Mouse (Mus musculus) hindbrain, postnatal 0 days (tissue): ENCODE data around the gene Sept9. TPM values are rescaled to one million over a fixed set of nuclear protein-coding genes. Genes with fewer than 3 reads are reported as not detected.
A peak's percentile ranks its signal among the peaks of the same experiment; 100 is the strongest.

Experiments used
- ATAC-seq: fragments of 200-750 bp; cut with Nextera tagmentation; 2 replicates; pipeline ENCODE4 v1.8.0; 2017; ENCODE audit warnings: mild to moderate bottlenecking, moderate TSS enrichment, moderate library complexity
- DNase-seq: peaks from one replicate; pipeline ENCODE4 v3.0.0-alpha.2; 2015; ENCODE audit warnings: low spot score
- H3K27ac ChIP-seq: fragments of 300-500 bp; sonication (generic); 2 replicates; pipeline ENCODE4 v1.5.1; 2014; ENCODE audit warnings: mild to moderate bottlenecking
- H3K27me3 ChIP-seq: fragments of 300-500 bp; sonication (generic); 2 replicates; pipeline ENCODE4 v1.6.1; 2014; ENCODE audit warnings: low read length, mixed read lengths; ENCODE audit not compliant: insufficient read depth
- H3K36me3 ChIP-seq: fragments of 300-500 bp; sonication (generic); 2 replicates; pipeline ENCODE4 v1.6.1; 2014; ENCODE audit warnings: low read length, mixed read lengths; ENCODE audit not compliant: insufficient read depth
- H3K4me1 ChIP-seq: fragments of 300-500 bp; sonication (generic); 2 replicates; pipeline ENCODE4 v1.6.1; 2014; ENCODE audit warnings: antibody characterized with exemption, low read length, mixed read lengths; ENCODE audit not compliant: insufficient read depth
- H3K4me2 ChIP-seq: fragments of 300-500 bp; sonication (generic); 2 replicates; pipeline ENCODE4 v1.6.1; 2014; ENCODE audit warnings: low read depth, mild to moderate bottlenecking, low read length, moderate library complexity, mixed read lengths
- H3K4me3 ChIP-seq: fragments of 300-500 bp; sonication (generic); 2 replicates; pipeline ENCODE4 v1.5.1; 2014; ENCODE audit warnings: low read length
- H3K9ac ChIP-seq: fragments of 300-500 bp; sonication (generic); replicated peaks from 2 replicates; pipeline ENCODE4 v1.6.1; 2014; ENCODE audit warnings: mild to moderate bottlenecking, low read length, moderate library complexity, mixed read lengths
- H3K9me3 ChIP-seq: fragments of 300-500 bp; sonication (generic); 2 replicates; pipeline ENCODE4 v1.6.1; 2016; ENCODE audit warnings: low read length, mixed read lengths
- CTCF ChIP-seq: IDR thresholded peaks from 2 replicates; pipeline ENCODE4 v1.5.1; 2016; ENCODE audit warnings: antibody characterized with exemption, control low read depth, low read depth
- WGBS: fragments of 180-500 bp; shearing (Covaris S2); extraction: QIAGEN DNeasy Blood & Tissue Kit; methylation state at CpG from one replicate; pipeline ENCODE4 v1.1.7; 2014; 5-methylcytosine and 5-hydroxymethylcytosine counted together
- polyA plus RNA-seq: library from polyadenylated mRNA; unstranded; fragments of >200 nt; fragmentation: Nextera tagmentation; extraction: Ambion mirVana; gene quantifications from 2 replicates; pipeline ENCODE4 v1.2.1, GENCODE M21; 2015
- total RNA-seq: library from RNA; depleted of rRNA; stranded (reverse); fragments of >200 nt; gene quantifications from 2 replicates; pipeline ENCODE4 v1.2.3, GENCODE M21; 2014

The Sept9 gene
- total and polyA plus RNA-seq, 2 experiments from 2014 or later: 88.8 to 112 TPM

- TF ChIP-seq CTCF: no peak
- Histone ChIP-seq H3K36me3 (no peaks in the 10 kb centered on the region), H3K4me3 (no peak overlapping the region), H3K4me1 (peaks cover 17% of the 10 kb centered on the region), H3K27me3 (no peaks in the 10 kb centered on the region), H3K9me3 (no peaks in the 10 kb centered on the region), H3K27ac (peak overlapping the region; percentile 71; the same call in 1 of the 2 replicates), H3K9ac (peak overlapping the region; percentile 28; the same call in 1 of the 2 replicates), H3K4me2 (no peak overlapping the region)
- DNase-seq (peak; percentile 56), ATAC-seq (no peak)
- WGBS: 25% methylated on average over 9 of the region's 9 CpGs
Observed at GRCm38 (mm10) chr11:117235898-117236459, 36.5 kb downstream of the Sept9 start.

DNA sequence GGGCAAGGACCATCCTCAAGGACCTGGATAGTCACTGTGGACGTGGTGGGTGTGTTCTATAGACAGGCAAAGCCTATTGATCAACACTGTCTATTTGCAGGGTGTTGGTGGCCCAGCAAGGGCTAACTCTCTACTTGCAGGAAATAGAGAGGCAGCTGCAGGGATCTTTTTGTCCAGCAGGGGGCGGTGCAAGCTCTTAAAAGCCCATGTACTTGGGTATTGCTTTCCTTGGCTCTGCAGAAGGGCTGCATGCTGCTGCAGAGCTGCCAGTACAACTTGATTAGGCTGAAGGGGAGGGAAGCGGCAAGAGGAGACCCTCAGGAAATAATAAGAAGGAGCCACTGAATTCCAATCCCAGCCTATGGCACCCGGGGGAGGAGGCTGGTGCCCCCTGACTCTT is 38.7 kb downstream of the Sept9 start:
- peak; percentile 56; the same call in 1 of the 2 replicates for ATAC-seq
- 1% methylated on average over 4 of the region's 4 CpGs for WGBS
- TF ChIP-seq CTCF: peak; percentile 98
- H3K4me2 ChIP-seq: no peak overlapping the region
- peaks cover 17% of the 10 kb centered on the region for H3K4me1 ChIP-seq
- peak; percentile 94 for DNase-seq
- no peak overlapping the region for H3K27ac ChIP-seq
- H3K36me3 ChIP-seq: no peaks in the 10 kb centered on the region
- no peaks in the 10 kb centered on the region for H3K9me3 ChIP-seq
- no peak overlapping the region for H3K4me3 ChIP-seq
- no peaks in the 10 kb centered on the region for H3K27me3 ChIP-seq
- H3K9ac ChIP-seq: no peak overlapping the region

DNA sequence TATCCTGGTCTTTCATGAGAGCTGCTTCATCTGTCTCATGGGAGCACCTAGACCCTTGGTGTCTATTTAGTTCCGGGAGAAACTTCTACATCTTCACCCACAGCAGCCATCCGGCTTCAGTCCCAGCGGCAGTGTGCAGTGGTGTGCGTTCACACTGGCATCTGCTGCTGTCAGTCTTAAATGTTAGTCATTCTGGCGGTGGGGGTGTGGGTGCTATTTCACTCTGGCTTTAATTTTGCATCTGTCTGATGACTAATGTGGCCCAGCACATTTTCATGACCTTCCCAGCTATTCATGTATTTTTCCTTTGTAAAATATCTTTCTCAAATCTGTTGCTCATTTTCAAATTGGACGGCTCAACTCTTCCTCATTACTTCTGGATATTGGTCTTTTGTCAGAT is 40.2 kb downstream of the Sept9 start:
- H3K27me3 ChIP-seq: no peaks in the 10 kb centered on the region
- no peaks in the 10 kb centered on the region for H3K36me3 ChIP-seq
- no peak overlapping the region for H3K4me3 ChIP-seq
- H3K27ac ChIP-seq: no peak overlapping the region
- no peaks in the 10 kb centered on the region for H3K9me3 ChIP-seq
- no peak overlapping the region for H3K4me2 ChIP-seq
- peaks cover 14% of the 10 kb centered on the region for H3K4me1 ChIP-seq
- ATAC-seq (no peak), DNase-seq (no peak)
- no peak for TF ChIP-seq CTCF
- WGBS: 78% methylated on average over 6 of the region's 6 CpGs
- H3K9ac ChIP-seq: no peak overlapping the region

DNA sequence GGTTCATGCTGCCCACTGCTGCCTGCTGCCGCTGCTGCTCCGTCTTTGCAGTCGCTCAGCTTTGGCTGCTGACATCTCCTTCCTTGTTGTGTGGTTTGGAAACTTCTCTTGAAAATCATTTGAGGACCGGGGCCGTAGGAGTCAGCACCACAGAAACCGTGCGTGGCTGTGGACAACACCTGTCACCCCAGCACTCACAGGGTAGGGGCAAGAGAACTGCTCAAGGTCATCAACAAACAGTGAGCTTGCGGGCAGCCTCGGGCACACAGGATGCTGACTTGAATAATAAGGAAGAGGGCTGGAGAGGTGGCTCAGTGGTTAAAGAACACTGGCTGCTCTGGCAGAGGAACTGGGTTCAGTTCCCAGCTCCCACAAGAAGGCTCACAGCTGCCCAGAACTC is 40.9 kb downstream of the Sept9 start:
- H3K9ac ChIP-seq: no peak overlapping the region
- H3K4me3 ChIP-seq: no peak overlapping the region
- 83% methylated on average over 9 of the region's 9 CpGs for WGBS
- ATAC-seq (no peak), DNase-seq (no peak)
- no peaks in the 10 kb centered on the region for H3K36me3 ChIP-seq
- no peak for TF ChIP-seq CTCF
- no peak overlapping the region for H3K4me2 ChIP-seq
- no peaks in the 10 kb centered on the region for H3K9me3 ChIP-seq
- no peaks in the 10 kb centered on the region for H3K27me3 ChIP-seq
- no peak overlapping the region for H3K27ac ChIP-seq
- H3K4me1 ChIP-seq: peaks cover 8% of the 10 kb centered on the region

GRCm38 (mm10) chr11:117240861-117241738 is 41.6 kb downstream of the Sept9 start:
- Histone ChIP-seq H3K36me3 (no peaks in the 10 kb centered on the region), H3K9me3 (no peaks in the 10 kb centered on the region), H3K4me3 (no peak overlapping the region), H3K27ac (no peak overlapping the region), H3K9ac (no peak overlapping the region), H3K4me2 (no peak overlapping the region), H3K4me1 (0 out of 2 replicates have a peak, but pooled peaks cover under 1% of the 10 kb centered on the region), H3K27me3 (no peaks in the 10 kb centered on the region)
- ATAC-seq: no peak
- TF ChIP-seq CTCF: no peak
- no peak for DNase-seq
- 87% methylated on average over 11 of the region's 11 CpGs for WGBS

GRCm38 (mm10) chr11:117242339-117243084 is 43.1 kb downstream of the Sept9 start:
- no peaks in the 10 kb centered on the region for H3K27me3 ChIP-seq
- no peak overlapping the region for H3K4me3 ChIP-seq
- DNase-seq (no peak), ATAC-seq (no peak)
- 92% methylated on average over 10 of the region's 10 CpGs for WGBS
- no peaks in the 10 kb centered on the region for H3K9me3 ChIP-seq
- H3K36me3 ChIP-seq: no peaks in the 10 kb centered on the region
- no peak for TF ChIP-seq CTCF
- H3K4me2 ChIP-seq: no peak overlapping the region
- H3K27ac ChIP-seq: no peak overlapping the region
- no peak overlapping the region for H3K9ac ChIP-seq
- no peaks in the 10 kb centered on the region for H3K4me1 ChIP-seq
